Mouse (Mus musculus) midbrain, embryonic 15.5 days (tissue): ENCODE measurements around the gene Atp2b2. TPM values are rescaled to one million over a fixed set of nuclear protein-coding genes. Genes with fewer than 3 reads are reported as not detected.

Source experiments
- ATAC-seq: fragments of 200-750 bp; cut with Nextera tagmentation; replicated peaks from 2 replicates; pipeline ENCODE4 v1.8.0; 2017; ENCODE audit warnings: moderate TSS enrichment
- H3K27ac ChIP-seq: fragments of 300-500 bp; sonication (generic); 2 replicates; pipeline ENCODE4 v1.5.1; 2015; ENCODE audit warnings: mild to moderate bottlenecking, inconsistent platforms
- H3K27me3 ChIP-seq: fragments of 300-500 bp; sonication (generic); replicated peaks from 2 replicates; pipeline ENCODE4 v1.6.1; 2015; ENCODE audit warnings: inconsistent platforms
- H3K36me3 ChIP-seq: fragments of 300-500 bp; sonication (generic); replicated peaks from 2 replicates; pipeline ENCODE4 v1.6.1; 2015; ENCODE audit warnings: inconsistent platforms
- H3K4me1 ChIP-seq: fragments of 300-500 bp; sonication (generic); 2 replicates; pipeline ENCODE4 v1.6.1; 2015; ENCODE audit warnings: inconsistent platforms
- H3K4me2 ChIP-seq: fragments of 300-500 bp; sonication (generic); 2 replicates; pipeline ENCODE4 v1.6.1; 2015; ENCODE audit warnings: inconsistent platforms, mild to moderate bottlenecking, moderate library complexity
- H3K4me3 ChIP-seq: fragments of 300-500 bp; sonication (generic); 2 replicates; pipeline ENCODE4 v1.5.1; 2015; ENCODE audit warnings: mild to moderate bottlenecking, inconsistent platforms
- H3K9ac ChIP-seq: fragments of 300-500 bp; sonication (generic); 2 replicates; pipeline ENCODE4 v1.6.1; 2015; ENCODE audit warnings: mild to moderate bottlenecking, inconsistent platforms
- H3K9me3 ChIP-seq: fragments of 300-500 bp; sonication (generic); 2 replicates; pipeline ENCODE4 v1.6.1; 2016; ENCODE audit warnings: inconsistent platforms
- WGBS: fragments of 180-500 bp; shearing (Covaris S2); methylation state at CpG from one replicate; pipeline ENCODE4 v1.1.7; 2015; ENCODE audit warnings: mixed read lengths; 5-methylcytosine and 5-hydroxymethylcytosine counted together
- polyA plus RNA-seq: library from polyadenylated mRNA; unstranded; fragments of >200 nt; fragmentation: Nextera tagmentation; extraction: Ambion mirVana; gene quantifications from 2 replicates; pipeline ENCODE4 v1.2.1, GENCODE M21; 2015

The Atp2b2 gene
- polyA plus RNA-seq, 1 experiment from 2014 or later, result 25.9 TPM

- no peak overlapping the region for H3K4me2 ChIP-seq
- H3K4me3 ChIP-seq, result no peak overlapping the region
- no peak overlapping the region for H3K9ac ChIP-seq
- H3K4me1 ChIP-seq, result peaks cover 13% of the 10 kb centered on the region
- no peak for ATAC-seq
- 56% methylated on average over 8 of the region's 8 CpGs for WGBS
- H3K27ac ChIP-seq, result no peak overlapping the region
- H3K27me3 ChIP-seq, result peaks cover 4% of the 10 kb centered on the region; the same call in 1 of the 2 replicates
- no peaks in the 10 kb centered on the region for H3K36me3 ChIP-seq
- no peaks in the 10 kb centered on the region for H3K9me3 ChIP-seq
Observed at GRCm38 (mm10) chr6:113936111-113936510, 106.3 kb downstream of the Atp2b2 start.

GRCm38 (mm10) chr6:113934692-113935091, 107.7 kb downstream of the Atp2b2 start:
- ATAC-seq, result no peak
- Histone ChIP-seq H3K9ac (no peak overlapping the region), H3K4me3 (no peak overlapping the region), H3K4me2 (no peak overlapping the region), H3K36me3 (no peaks in the 10 kb centered on the region), H3K9me3 (no peaks in the 10 kb centered on the region), H3K4me1 (peaks cover 13% of the 10 kb centered on the region), H3K27ac (no peak overlapping the region), H3K27me3 (no peaks in the 10 kb centered on the region)
- whole genome bisulfite sequencing, result 75% methylated on average over 8 of the region's 8 CpGs

- no peak for ATAC-seq
- no peak overlapping the region for H3K4me2 ChIP-seq
- 51% methylated on average over 14 of the region's 14 CpGs for WGBS
- H3K4me1 ChIP-seq, result peaks cover 13% of the 10 kb centered on the region
- H3K36me3 ChIP-seq, result no peaks in the 10 kb centered on the region
- no peak overlapping the region for H3K9ac ChIP-seq
- H3K4me3 ChIP-seq, result no peak overlapping the region
- H3K27me3 ChIP-seq, result no peaks in the 10 kb centered on the region
- H3K27ac ChIP-seq, result no peak overlapping the region
- no peaks in the 10 kb centered on the region for H3K9me3 ChIP-seq
Observed at GRCm38 (mm10) chr6:113933261-113934151, 108.9 kb downstream of the Atp2b2 start.

DNA sequence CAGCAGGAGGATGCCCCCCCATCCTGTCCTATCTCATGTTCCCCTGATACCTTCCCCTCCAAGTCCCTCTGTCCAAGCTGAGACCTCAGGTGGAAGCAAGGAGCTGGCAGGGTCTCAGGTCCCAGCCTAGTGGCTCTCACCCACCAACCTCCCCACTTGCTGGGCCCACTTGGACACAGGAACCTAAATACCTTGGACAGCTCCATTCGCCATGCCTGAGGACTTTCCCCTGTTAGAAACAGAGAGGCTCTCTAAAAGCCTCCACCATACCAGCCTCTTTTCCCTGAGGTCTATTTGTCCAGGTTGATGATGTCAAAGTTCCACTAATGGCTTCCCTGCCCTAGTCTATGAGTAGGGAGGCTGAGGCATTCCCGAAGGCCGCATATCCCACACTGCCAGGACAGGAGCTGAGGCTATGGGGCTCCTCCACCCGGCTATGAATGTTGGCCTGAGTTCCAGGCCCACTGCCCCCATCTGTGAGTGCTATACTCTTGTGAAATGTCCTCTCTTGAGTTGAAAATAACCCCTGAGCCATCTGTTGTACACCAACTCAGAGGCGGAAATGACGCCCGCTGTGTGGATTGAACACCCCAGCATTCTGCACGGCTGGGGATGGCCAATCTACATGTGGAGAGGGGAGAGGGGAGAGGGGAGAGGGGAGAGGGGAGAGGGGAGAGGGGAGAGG, 113.1 kb downstream of the Atp2b2 start:
- no peak for ATAC-seq
- H3K27me3 ChIP-seq, result no peaks in the 10 kb centered on the region
- H3K36me3 ChIP-seq, result no peaks in the 10 kb centered on the region
- no peak overlapping the region for H3K9ac ChIP-seq
- no peak overlapping the region for H3K4me3 ChIP-seq
- no peak overlapping the region for H3K27ac ChIP-seq
- no peaks in the 10 kb centered on the region for H3K4me1 ChIP-seq
- 81% methylated on average over 8 of the region's 8 CpGs for WGBS
- H3K9me3 ChIP-seq, result no peaks in the 10 kb centered on the region
- no peak overlapping the region for H3K4me2 ChIP-seq

DNA sequence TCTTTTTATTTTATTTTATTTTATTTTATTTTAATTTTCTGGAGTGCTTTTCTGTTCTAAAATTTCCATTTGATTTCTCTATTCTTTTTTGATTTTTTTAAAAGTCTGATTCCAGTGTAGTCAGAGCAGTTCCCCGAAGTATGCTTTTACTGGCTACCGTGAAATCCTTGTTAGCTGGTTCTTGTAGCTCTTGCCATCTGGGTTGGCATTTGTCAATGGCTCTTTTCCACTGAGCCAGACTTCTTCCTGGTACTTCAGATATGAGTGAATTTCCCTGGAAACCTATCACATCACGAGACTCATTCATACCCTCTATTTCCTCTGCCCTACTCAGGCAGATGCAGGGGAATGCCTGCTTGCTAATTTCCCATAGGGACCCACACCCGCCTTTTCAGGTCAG, 119.2 kb downstream of the Atp2b2 start:
- no peak overlapping the region for H3K9ac ChIP-seq
- H3K27me3 ChIP-seq, result no peaks in the 10 kb centered on the region
- no peak overlapping the region for H3K4me2 ChIP-seq
- no peaks in the 10 kb centered on the region for H3K9me3 ChIP-seq
- 68% methylated on average over 4 of the region's 4 CpGs for WGBS
- ATAC-seq, result no peak
- H3K4me1 ChIP-seq, result no peaks in the 10 kb centered on the region
- no peak overlapping the region for H3K4me3 ChIP-seq
- H3K27ac ChIP-seq, result no peak overlapping the region
- no peaks in the 10 kb centered on the region for H3K36me3 ChIP-seq

DNA sequence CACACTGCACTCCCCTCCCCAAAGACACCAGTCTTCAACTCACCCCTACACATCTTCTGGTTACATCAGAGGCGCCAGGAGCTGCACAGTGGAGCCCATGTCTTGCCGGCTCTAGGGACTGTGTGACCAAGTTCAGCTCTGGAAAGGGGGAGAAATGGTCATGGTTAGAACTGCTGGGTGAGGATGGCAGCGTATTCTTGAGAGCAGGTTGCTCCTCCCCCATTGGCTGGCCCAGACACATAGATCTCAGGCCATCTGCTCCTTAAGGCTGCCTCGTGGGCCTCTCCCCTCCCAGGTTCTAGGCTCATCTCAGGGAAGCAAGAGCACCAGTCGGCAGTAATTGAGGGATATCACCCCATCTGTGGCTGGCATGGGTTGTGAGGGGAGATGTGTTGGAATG, 121.9 kb downstream of the Atp2b2 start:
- ATAC-seq, result no peak
- Histone ChIP-seq H3K36me3 (no peaks in the 10 kb centered on the region), H3K27ac (no peak overlapping the region), H3K9ac (no peak overlapping the region), H3K9me3 (no peaks in the 10 kb centered on the region), H3K27me3 (no peaks in the 10 kb centered on the region), H3K4me1 (no peaks in the 10 kb centered on the region), H3K4me2 (no peak overlapping the region), H3K4me3 (no peak overlapping the region)
- 76% methylated on average over 5 of the region's 5 CpGs for WGBS

- Histone ChIP-seq H3K27ac (no peak overlapping the region), H3K9ac (no peak overlapping the region), H3K4me1 (no peaks in the 10 kb centered on the region), H3K27me3 (no peaks in the 10 kb centered on the region), H3K4me3 (no peak overlapping the region), H3K9me3 (no peaks in the 10 kb centered on the region), H3K36me3 (no peaks in the 10 kb centered on the region), H3K4me2 (no peak overlapping the region)
- WGBS, result 72% methylated on average over 3 of the region's 3 CpGs
- ATAC-seq, result no peak
Observed at GRCm38 (mm10) chr6:113912753-113913152, 129.7 kb downstream of the Atp2b2 start.

DNA sequence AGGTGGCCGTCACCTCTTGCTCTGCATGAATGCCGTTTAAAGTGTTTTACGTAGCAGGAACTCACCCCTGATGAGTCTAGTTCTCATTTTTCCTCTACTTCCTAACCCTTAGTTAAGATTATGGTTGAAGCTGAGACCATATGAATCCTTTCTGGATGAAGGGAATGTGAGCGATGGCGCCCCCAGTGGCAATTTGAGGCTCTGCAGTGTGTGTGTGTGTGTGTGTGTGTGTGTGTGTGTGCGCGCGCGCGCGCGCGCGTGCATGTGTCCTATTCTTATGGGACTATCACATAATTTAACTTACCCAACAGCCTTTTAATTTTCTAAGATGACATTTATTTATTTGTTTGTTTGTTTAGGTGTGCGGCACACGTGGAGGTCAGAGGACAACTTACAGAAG, 131.3 kb downstream of the Atp2b2 start:
- Histone ChIP-seq H3K27ac (no peak overlapping the region), H3K4me3 (no peak overlapping the region), H3K36me3 (no peaks in the 10 kb centered on the region), H3K4me2 (no peak overlapping the region), H3K27me3 (no peaks in the 10 kb centered on the region), H3K9me3 (no peaks in the 10 kb centered on the region), H3K9ac (no peak overlapping the region), H3K4me1 (no peaks in the 10 kb centered on the region)
- no peak for ATAC-seq
- WGBS, result 75% methylated on average over 16 of the region's 16 CpGs

- WGBS, result 92% methylated on average over 3 of the region's 3 CpGs
- H3K4me1 ChIP-seq, result no peaks in the 10 kb centered on the region
- no peak for ATAC-seq
- H3K9ac ChIP-seq, result no peak overlapping the region
- no peak overlapping the region for H3K4me2 ChIP-seq
- no peak overlapping the region for H3K27ac ChIP-seq
- no peaks in the 10 kb centered on the region for H3K27me3 ChIP-seq
- H3K36me3 ChIP-seq, result no peaks in the 10 kb centered on the region
- no peaks in the 10 kb centered on the region for H3K9me3 ChIP-seq
- no peak overlapping the region for H3K4me3 ChIP-seq
Observed at GRCm38 (mm10) chr6:113910411-113911055, 131.9 kb downstream of the Atp2b2 start.

DNA sequence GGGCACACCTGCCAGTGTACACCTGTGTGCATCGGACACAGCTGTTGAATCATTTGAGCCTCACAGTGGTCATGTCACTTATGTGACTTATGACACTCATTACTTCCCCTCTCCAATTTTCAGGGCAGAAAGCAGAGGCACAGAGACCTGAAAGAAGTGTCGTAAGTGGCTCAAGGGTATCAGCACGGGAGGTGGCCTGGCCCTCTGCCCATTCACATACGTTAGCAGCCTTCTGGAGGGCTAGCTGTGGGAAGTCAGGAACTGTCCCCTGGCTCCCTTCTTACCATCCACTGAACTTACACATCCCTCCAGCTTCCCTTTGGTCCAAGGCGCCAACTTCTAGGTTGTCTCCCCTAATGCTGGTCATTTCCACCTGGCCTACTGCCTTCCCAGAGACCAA, 132.6 kb downstream of the Atp2b2 start:
- H3K4me2 ChIP-seq, result no peak overlapping the region
- no peak for ATAC-seq
- WGBS, result 77% methylated on average over 5 of the region's 5 CpGs
- H3K9me3 ChIP-seq, result no peaks in the 10 kb centered on the region
- H3K27me3 ChIP-seq, result no peaks in the 10 kb centered on the region
- H3K27ac ChIP-seq, result no peak overlapping the region
- H3K4me3 ChIP-seq, result no peak overlapping the region
- no peaks in the 10 kb centered on the region for H3K4me1 ChIP-seq
- no peaks in the 10 kb centered on the region for H3K36me3 ChIP-seq
- H3K9ac ChIP-seq, result no peak overlapping the region

GRCm38 (mm10) chr6:113908066-113908465, 134.3 kb downstream of the Atp2b2 start:
- H3K27me3 ChIP-seq, result no peaks in the 10 kb centered on the region
- H3K9me3 ChIP-seq, result no peaks in the 10 kb centered on the region
- H3K9ac ChIP-seq, result no peak overlapping the region
- ATAC-seq, result no peak
- no peak overlapping the region for H3K4me2 ChIP-seq
- H3K4me1 ChIP-seq, result no peaks in the 10 kb centered on the region
- H3K4me3 ChIP-seq, result no peak overlapping the region
- no peaks in the 10 kb centered on the region for H3K36me3 ChIP-seq
- H3K27ac ChIP-seq, result no peak overlapping the region

GRCm38 (mm10) chr6:113904406-113904805, 138.0 kb downstream of the Atp2b2 start:
- no peaks in the 10 kb centered on the region for H3K36me3 ChIP-seq
- no peaks in the 10 kb centered on the region for H3K27me3 ChIP-seq
- no peak overlapping the region for H3K9ac ChIP-seq
- H3K9me3 ChIP-seq, result no peaks in the 10 kb centered on the region
- ATAC-seq, result no peak
- H3K4me3 ChIP-seq, result no peak overlapping the region
- H3K4me2 ChIP-seq, result no peak overlapping the region
- H3K4me1 ChIP-seq, result no peaks in the 10 kb centered on the region
- no peak overlapping the region for H3K27ac ChIP-seq
- 61% methylated on average over 5 of the region's 5 CpGs for WGBS
